Mouse (Mus musculus): Measurements from ENCODE around the gene Gchfr. TPM values are rescaled to one million over a fixed set of nuclear protein-coding genes. Genes with fewer than 3 reads are reported as not detected.

The Gchfr gene
- polyA plus RNA-seq, 1 experiment = 16.3 TPM

DNA sequence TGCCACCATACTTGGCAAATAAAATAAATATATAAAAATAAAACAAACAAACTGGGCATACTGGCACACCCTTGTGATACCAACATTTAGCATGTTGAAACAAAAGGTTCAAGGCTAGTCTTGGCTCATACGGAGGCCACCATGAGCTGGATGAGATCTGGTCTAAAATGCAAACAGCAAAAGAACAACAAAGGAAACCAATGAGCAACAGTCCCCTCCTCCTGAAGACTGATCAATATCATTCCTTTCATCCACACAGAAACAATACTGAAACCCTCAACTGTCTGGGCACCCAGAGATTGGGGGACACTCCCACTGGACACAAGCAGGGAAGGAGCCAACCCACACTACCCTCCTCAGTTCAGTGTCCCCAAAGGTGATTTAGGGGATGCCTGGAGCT is 29.9 kb downstream of the Gchfr start:
- H3K4me3 ChIP-seq (ENCODE audit: control insufficient read depth, insufficient read depth, low read length) = no peak overlapping the region
- WGBS = 96% methylated on average over 1 of the region's 1 CpGs

DNA sequence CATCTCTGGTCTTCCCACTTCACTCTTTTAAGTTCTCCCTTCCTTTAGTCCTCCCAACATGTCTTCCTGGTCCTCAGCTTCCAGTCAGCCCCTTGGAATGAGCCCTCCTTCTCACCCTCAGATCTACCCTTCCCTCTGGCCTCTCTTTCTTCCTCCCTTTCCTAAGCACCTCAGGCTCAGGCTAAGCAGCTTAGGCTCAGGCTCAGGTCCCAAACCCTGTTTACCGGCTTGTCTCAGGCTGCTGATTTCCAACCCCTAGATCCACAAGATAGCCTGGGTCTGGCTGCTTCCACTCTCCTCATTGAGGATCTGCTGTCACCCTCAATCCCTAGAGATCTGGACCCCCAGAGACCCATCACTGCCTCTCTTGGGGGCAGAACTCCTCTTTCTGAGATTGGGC is 30.5 kb downstream of the Gchfr start:
- TF ChIP-seq POLR2A (IDR thresholded peaks at IDR 0.05; ENCODE audit: control insufficient read depth, extremely low read depth, insufficient read depth, low read length, poor library complexity) = no peak
- TF ChIP-seq CTCF (IDR thresholded peaks at IDR 0.05; ENCODE audit: borderline replicate concordance, control insufficient read depth, extremely low read depth, insufficient read depth, low read length, poor library complexity) = no peak

More for the DNA sequence above, 29.9 kb downstream of the Gchfr start:
- Histone ChIP-seq H3K27me3 (ENCODE audit: control insufficient read depth, insufficient read depth, low read length) (no peaks in the 10 kb centered on the region), H3K27ac (ENCODE audit: control insufficient read depth, insufficient read depth, low read length) (no peak overlapping the region), H3K36me3 (ENCODE audit: control insufficient read depth, insufficient read depth, low read length) (no peaks in the 10 kb centered on the region), H3K4me1 (replicated peaks; ENCODE audit: control insufficient read depth, insufficient read depth, low read length) (peaks cover 5% of the 10 kb centered on the region)
- TF ChIP-seq POLR2A (IDR thresholded peaks at IDR 0.05; ENCODE audit: control insufficient read depth, extremely low read depth, insufficient read depth, low read length, poor library complexity) (no peak), CTCF (IDR thresholded peaks at IDR 0.05; ENCODE audit: borderline replicate concordance, control insufficient read depth, extremely low read depth, insufficient read depth, low read length, poor library complexity) (no peak)
- no peak for DNase-seq

DNA sequence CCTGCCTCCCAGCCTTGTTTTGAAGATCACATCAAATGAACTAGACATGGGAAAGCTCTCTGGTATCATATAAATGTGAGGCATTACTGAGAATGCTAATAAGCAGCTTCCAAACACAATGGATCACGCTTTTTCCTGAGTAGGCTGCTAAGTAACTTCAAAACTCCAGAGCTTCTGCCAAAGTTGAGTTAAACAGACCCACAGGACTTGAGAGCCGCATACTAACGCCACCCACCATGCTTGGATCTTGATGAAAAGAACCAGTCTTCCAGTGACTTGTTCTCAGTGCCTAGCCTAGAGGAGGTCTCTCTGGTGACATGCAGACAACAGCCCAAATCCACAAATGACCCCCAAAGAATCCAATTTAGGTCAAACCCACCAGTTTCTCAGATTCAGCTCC is 31.4 kb downstream of the Gchfr start:
- Histone ChIP-seq H3K36me3 (ENCODE audit: control insufficient read depth, insufficient read depth, low read length) (no peaks in the 10 kb centered on the region), H3K4me1 (replicated peaks; ENCODE audit: control insufficient read depth, insufficient read depth, low read length) (peaks cover 5% of the 10 kb centered on the region), H3K4me3 (ENCODE audit: control insufficient read depth, insufficient read depth, low read length) (no peak overlapping the region), H3K27ac (ENCODE audit: control insufficient read depth, insufficient read depth, low read length) (no peak overlapping the region), H3K27me3 (ENCODE audit: control insufficient read depth, insufficient read depth, low read length) (no peaks in the 10 kb centered on the region)
- 95% methylated on average over 3 of the region's 3 CpGs for WGBS
- TF ChIP-seq POLR2A (IDR thresholded peaks at IDR 0.05; ENCODE audit: control insufficient read depth, extremely low read depth, insufficient read depth, low read length, poor library complexity) = no peak
- TF ChIP-seq CTCF (IDR thresholded peaks at IDR 0.05; ENCODE audit: borderline replicate concordance, control insufficient read depth, extremely low read depth, insufficient read depth, low read length, poor library complexity) = no peak
- DNase-seq = no peak

More for the DNA sequence above, 30.5 kb downstream of the Gchfr start:
- WGBS = 94% methylated on average over 1 of the region's 1 CpGs
- Histone ChIP-seq H3K4me1 (replicated peaks; ENCODE audit: control insufficient read depth, insufficient read depth, low read length) (peaks cover 5% of the 10 kb centered on the region), H3K36me3 (ENCODE audit: control insufficient read depth, insufficient read depth, low read length) (no peaks in the 10 kb centered on the region), H3K27ac (ENCODE audit: control insufficient read depth, insufficient read depth, low read length) (no peak overlapping the region), H3K27me3 (ENCODE audit: control insufficient read depth, insufficient read depth, low read length) (no peaks in the 10 kb centered on the region), H3K4me3 (ENCODE audit: control insufficient read depth, insufficient read depth, low read length) (no peak overlapping the region)
- DNase-seq = no peak

DNA sequence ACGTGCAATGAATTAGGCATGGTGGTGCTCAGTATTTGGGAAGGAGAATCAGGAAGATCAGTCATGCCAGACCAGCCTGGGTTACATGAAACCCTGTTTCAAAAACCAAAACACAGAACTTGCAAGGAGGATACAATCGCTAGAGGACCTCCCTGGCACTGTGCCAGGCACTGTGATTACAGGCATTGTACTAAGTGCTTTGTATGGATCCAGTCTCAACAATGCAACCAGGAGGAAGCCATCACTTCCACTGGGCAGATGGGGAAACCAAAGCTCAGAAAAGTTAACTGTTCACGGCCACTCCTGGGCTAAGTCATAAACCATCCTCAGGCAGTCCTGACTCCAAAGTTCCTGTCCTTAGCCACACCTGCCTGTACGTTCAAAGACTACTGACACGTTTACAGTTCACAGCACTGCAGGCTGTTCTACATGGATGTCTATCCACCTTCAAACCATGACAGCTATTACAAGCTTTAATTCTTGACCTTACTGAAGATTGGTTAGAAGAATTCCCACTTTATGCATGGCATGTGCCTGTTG is 35.4 kb downstream of the Gchfr start:
- no peak for DNase-seq
- no peaks in the 10 kb centered on the region for H3K36me3 ChIP-seq (ENCODE audit: control insufficient read depth, insufficient read depth, low read length)
- WGBS = 83% methylated on average over 5 of the region's 5 CpGs
- H3K27me3 ChIP-seq (ENCODE audit: control insufficient read depth, insufficient read depth, low read length) = no peaks in the 10 kb centered on the region
- no peak overlapping the region for H3K4me3 ChIP-seq (ENCODE audit: control insufficient read depth, insufficient read depth, low read length)
- no peak overlapping the region for H3K27ac ChIP-seq (ENCODE audit: control insufficient read depth, insufficient read depth, low read length)
- TF ChIP-seq POLR2A (IDR thresholded peaks at IDR 0.05; ENCODE audit: control insufficient read depth, extremely low read depth, insufficient read depth, low read length, poor library complexity) (no peak), CTCF (IDR thresholded peaks at IDR 0.05; ENCODE audit: borderline replicate concordance, control insufficient read depth, extremely low read depth, insufficient read depth, low read length, poor library complexity) (no peak)
- H3K4me1 ChIP-seq (replicated peaks; ENCODE audit: control insufficient read depth, insufficient read depth, low read length) = peaks cover 2% of the 10 kb centered on the region

DNA sequence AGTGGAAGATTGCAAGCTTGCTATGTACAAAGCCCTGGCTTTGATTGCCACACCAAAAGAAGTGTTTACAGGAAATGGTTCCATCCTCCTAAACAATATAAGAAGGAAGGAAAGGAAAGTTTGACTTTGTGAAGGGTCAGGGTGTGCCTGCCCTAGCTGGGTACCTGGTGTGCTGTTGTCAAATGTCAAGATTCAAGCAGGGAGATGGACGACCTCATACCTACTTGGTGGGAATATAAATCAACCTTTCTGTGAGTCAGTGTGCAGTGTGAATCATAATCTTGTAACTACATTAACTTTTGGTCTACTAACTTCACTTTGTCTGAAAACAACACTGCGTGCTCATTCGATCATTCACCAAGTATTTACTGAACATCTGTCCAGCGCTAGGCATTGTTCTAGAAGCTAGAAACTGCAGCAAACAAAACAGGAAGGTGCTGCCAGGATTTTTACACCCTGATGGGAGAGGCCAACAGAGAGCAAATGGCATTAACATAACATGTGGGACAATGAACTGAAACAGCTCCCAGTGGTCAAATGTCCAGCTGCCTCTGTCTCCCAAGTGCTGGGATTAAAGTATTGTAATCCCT is 36.4 kb downstream of the Gchfr start:
- no peak for DNase-seq
- Histone ChIP-seq H3K4me1 (replicated peaks; ENCODE audit: control insufficient read depth, insufficient read depth, low read length) (peaks cover 2% of the 10 kb centered on the region), H3K27me3 (ENCODE audit: control insufficient read depth, insufficient read depth, low read length) (no peaks in the 10 kb centered on the region), H3K4me3 (ENCODE audit: control insufficient read depth, insufficient read depth, low read length) (no peak overlapping the region), H3K27ac (ENCODE audit: control insufficient read depth, insufficient read depth, low read length) (no peak overlapping the region), H3K36me3 (ENCODE audit: control insufficient read depth, insufficient read depth, low read length) (no peaks in the 10 kb centered on the region)
- WGBS = 91% methylated on average over 4 of the region's 4 CpGs
- TF ChIP-seq CTCF (IDR thresholded peaks at IDR 0.05; ENCODE audit: borderline replicate concordance, control insufficient read depth, extremely low read depth, insufficient read depth, low read length, poor library complexity) (no peak), POLR2A (IDR thresholded peaks at IDR 0.05; ENCODE audit: control insufficient read depth, extremely low read depth, insufficient read depth, low read length, poor library complexity) (no peak)

GRCm38 (mm10) chr2:119207961-119208343 is 40.4 kb downstream of the Gchfr start:
- H3K27me3 ChIP-seq (ENCODE audit: control insufficient read depth, insufficient read depth, low read length) = no peaks in the 10 kb centered on the region
- H3K36me3 ChIP-seq (ENCODE audit: control insufficient read depth, insufficient read depth, low read length) = peaks cover 3% of the 10 kb centered on the region; the same call in 1 of the 2 replicates
- WGBS = 21% methylated on average over 6 of the region's 6 CpGs
- peaks cover 3% of the 10 kb centered on the region for H3K4me1 ChIP-seq (replicated peaks; ENCODE audit: control insufficient read depth, insufficient read depth, low read length)
- TF ChIP-seq CTCF (IDR thresholded peaks at IDR 0.05; ENCODE audit: borderline replicate concordance, control insufficient read depth, extremely low read depth, insufficient read depth, low read length, poor library complexity) (no peak), POLR2A (IDR thresholded peaks at IDR 0.05; ENCODE audit: control insufficient read depth, extremely low read depth, insufficient read depth, low read length, poor library complexity) (no peak)
- H3K27ac ChIP-seq (ENCODE audit: control insufficient read depth, insufficient read depth, low read length) = peak overlapping the region; percentile 24; the same call in 1 of the 2 replicates
- no peak for DNase-seq
- peak overlapping the region; percentile 90 for H3K4me3 ChIP-seq (ENCODE audit: control insufficient read depth, insufficient read depth, low read length)
